Mouse (Mus musculus) liver, embryonic 11.5 days (tissue): ENCODE measurements around the gene Cenpa. TPM values are rescaled to one million over a fixed set of nuclear protein-coding genes. Genes with fewer than 3 reads are reported as not detected.

Experiments used
- ATAC-seq: fragments of 200-750 bp; cut with Nextera tagmentation; replicated peaks from 2 replicates; pipeline ENCODE4 v1.8.0; 2017; ENCODE audit warnings: moderate number of reproducible peaks, mild to moderate bottlenecking, moderate TSS enrichment, moderate library complexity; ENCODE audit not compliant: low FRiP score
- DNase-seq: peaks from one replicate; pipeline ENCODE4 v3.0.0-alpha.2; 2017; ENCODE audit warnings: low spot score
- H3K27ac ChIP-seq: fragments of 300-500 bp; sonication (generic); 2 replicates; pipeline ENCODE4 v1.5.1; 2014; ENCODE audit warnings: mild to moderate bottlenecking, low read depth, low read length, control low read depth
- H3K27me3 ChIP-seq: fragments of 300-500 bp; sonication (generic); replicated peaks from 2 replicates; pipeline ENCODE4 v1.6.1; 2014; ENCODE audit warnings: low read length, mixed read lengths; ENCODE audit not compliant: control insufficient read depth, insufficient read depth
- H3K36me3 ChIP-seq: fragments of 300-500 bp; sonication (generic); 2 replicates; pipeline ENCODE4 v1.6.1; 2014; ENCODE audit warnings: mild to moderate bottlenecking, low read length, moderate library complexity, mixed read lengths; ENCODE audit not compliant: control insufficient read depth, insufficient read depth
- H3K4me1 ChIP-seq: fragments of 300-500 bp; sonication (generic); replicated peaks from 2 replicates; pipeline ENCODE4 v1.6.1; 2014; ENCODE audit warnings: low read length, mixed read lengths; ENCODE audit not compliant: control insufficient read depth, insufficient read depth
- H3K4me2 ChIP-seq: fragments of 300-500 bp; sonication (generic); 2 replicates; pipeline ENCODE4 v1.6.1; 2014; ENCODE audit warnings: mild to moderate bottlenecking, control low read depth, moderate library complexity
- H3K4me3 ChIP-seq: fragments of 300-500 bp; sonication (generic); 2 replicates; pipeline ENCODE4 v1.5.1; 2014; ENCODE audit warnings: low read depth, low read length, control low read depth
- H3K9ac ChIP-seq: fragments of 300-500 bp; sonication (generic); 2 replicates; pipeline ENCODE4 v1.6.1; 2014; ENCODE audit warnings: low read depth, low read length, control low read depth
- H3K9me3 ChIP-seq: fragments of 300-500 bp; sonication (generic); 2 replicates; pipeline ENCODE4 v1.6.1; 2016; ENCODE audit warnings: low read length, inconsistent platforms, mixed read lengths; ENCODE audit not compliant: control insufficient read depth
- WGBS: fragments of 180-500 bp; shearing (Covaris S2); extraction: QIAGEN DNeasy Blood & Tissue Kit; methylation state at CpG from one replicate; pipeline ENCODE4 v1.1.7; 2014; 5-methylcytosine and 5-hydroxymethylcytosine counted together
- polyA plus RNA-seq: library from polyadenylated mRNA; unstranded; fragments of >200 nt; fragmentation: Nextera tagmentation; extraction: Ambion mirVana; gene quantifications from 2 replicates; pipeline ENCODE4 v1.2.1, GENCODE M21; 2014

Gene Cenpa
- polyA plus RNA-seq: 326 and 357 TPM in 2 replicates

GRCm38 (mm10) chr5:30666391-30667195 is at the start of gene Cenpa:
Gene Cenpa (plus strand): TSS chr5:30666777.
- Histone ChIP-seq H3K36me3 (peaks cover 27% of the 10 kb centered on the region), H3K9me3 (no peaks in the 10 kb centered on the region), H3K4me2 (peak within 1 kb of the TSS; percentile 77), H3K4me3 (peak within 1 kb of the TSS; percentile 88), H3K27me3 (no peaks in the 10 kb centered on the region), H3K9ac (peak within 1 kb of the TSS; percentile 95), H3K27ac (peak within 1 kb of the TSS; percentile 82), H3K4me1 (peaks cover 17% of the 10 kb centered on the region)
- under 1% methylated on average over 40 of the region's 40 CpGs for WGBS
- ATAC-seq: peak; percentile 93
- DNase-seq: peak; percentile 84

GRCm38 (mm10) chr5:30617357-30617756 is 49.2 kb upstream of the Cenpa start:
- H3K4me1 ChIP-seq: peaks cover 30% of the 10 kb centered on the region
- no peak overlapping the region for H3K4me3 ChIP-seq
- DNase-seq: no peak
- no peaks in the 10 kb centered on the region for H3K36me3 ChIP-seq
- H3K9me3 ChIP-seq: no peaks in the 10 kb centered on the region
- H3K27me3 ChIP-seq: peaks cover 24% of the 10 kb centered on the region
- H3K27ac ChIP-seq: no peak overlapping the region
- H3K9ac ChIP-seq: no peak overlapping the region
- H3K4me2 ChIP-seq: no peak overlapping the region
- no peak for ATAC-seq
- WGBS: 13% methylated on average over 3 of the region's 3 CpGs

- peaks cover 29% of the 10 kb centered on the region for H3K27me3 ChIP-seq
- H3K36me3 ChIP-seq: no peaks in the 10 kb centered on the region
- ATAC-seq: no peak
- no peak overlapping the region for H3K27ac ChIP-seq
- 37% methylated on average over 11 of the region's 11 CpGs for WGBS
- H3K4me2 ChIP-seq: no peak overlapping the region
- peaks cover 33% of the 10 kb centered on the region for H3K4me1 ChIP-seq
- no peak overlapping the region for H3K4me3 ChIP-seq
- no peak overlapping the region for H3K9ac ChIP-seq
- no peak for DNase-seq
- H3K9me3 ChIP-seq: no peaks in the 10 kb centered on the region
These were observed 48.7 kb upstream of the Cenpa start for GRCm38 (mm10) chr5:30617851-30618250.

- no peak for ATAC-seq
- peaks cover 33% of the 10 kb centered on the region for H3K4me1 ChIP-seq
- DNase-seq: no peak
- H3K4me2 ChIP-seq: no peak overlapping the region
- no peak overlapping the region for H3K9ac ChIP-seq
- no peak overlapping the region for H3K4me3 ChIP-seq
- no peaks in the 10 kb centered on the region for H3K36me3 ChIP-seq
- WGBS: 71% methylated on average over 8 of the region's 8 CpGs
- H3K27ac ChIP-seq: no peak overlapping the region
- no peaks in the 10 kb centered on the region for H3K9me3 ChIP-seq
- H3K27me3 ChIP-seq: peaks cover 31% of the 10 kb centered on the region
These were observed 48.1 kb upstream of the Cenpa start for GRCm38 (mm10) chr5:30618376-30619003.

- ATAC-seq (no peak), DNase-seq (no peak)
- H3K9me3 ChIP-seq: no peaks in the 10 kb centered on the region
- H3K4me1 ChIP-seq: peaks cover 31% of the 10 kb centered on the region
- H3K4me2 ChIP-seq: no peak overlapping the region
- H3K4me3 ChIP-seq: no peak overlapping the region
- H3K9ac ChIP-seq: no peak overlapping the region
- peaks cover 35% of the 10 kb centered on the region for H3K27me3 ChIP-seq
- no peak overlapping the region for H3K27ac ChIP-seq
- H3K36me3 ChIP-seq: no peaks in the 10 kb centered on the region
- 77% methylated on average over 2 of the region's 2 CpGs for WGBS
These were observed 47.4 kb upstream of the Cenpa start for GRCm38 (mm10) chr5:30619211-30619610.

DNA sequence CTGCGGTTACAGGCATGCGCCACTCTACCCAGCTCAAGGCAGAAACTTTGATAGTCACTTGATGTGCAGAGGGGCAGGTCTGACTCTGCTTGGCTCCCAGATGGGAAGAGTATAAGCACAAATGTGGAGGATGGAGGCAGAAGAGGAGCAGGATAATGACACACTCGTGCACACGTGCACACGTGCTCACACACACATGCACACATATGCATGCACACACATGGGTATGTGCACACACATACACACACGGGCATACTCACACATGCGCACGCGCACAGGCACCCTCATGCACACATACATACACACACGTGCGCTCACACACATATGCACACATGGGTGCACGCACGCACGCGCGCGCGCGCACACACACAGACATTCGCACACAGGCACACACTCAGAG is 46.0 kb upstream of the Cenpa start:
- H3K4me1 ChIP-seq: peaks cover 22% of the 10 kb centered on the region
- WGBS: 96% methylated on average over 20 of the region's 20 CpGs

DNA sequence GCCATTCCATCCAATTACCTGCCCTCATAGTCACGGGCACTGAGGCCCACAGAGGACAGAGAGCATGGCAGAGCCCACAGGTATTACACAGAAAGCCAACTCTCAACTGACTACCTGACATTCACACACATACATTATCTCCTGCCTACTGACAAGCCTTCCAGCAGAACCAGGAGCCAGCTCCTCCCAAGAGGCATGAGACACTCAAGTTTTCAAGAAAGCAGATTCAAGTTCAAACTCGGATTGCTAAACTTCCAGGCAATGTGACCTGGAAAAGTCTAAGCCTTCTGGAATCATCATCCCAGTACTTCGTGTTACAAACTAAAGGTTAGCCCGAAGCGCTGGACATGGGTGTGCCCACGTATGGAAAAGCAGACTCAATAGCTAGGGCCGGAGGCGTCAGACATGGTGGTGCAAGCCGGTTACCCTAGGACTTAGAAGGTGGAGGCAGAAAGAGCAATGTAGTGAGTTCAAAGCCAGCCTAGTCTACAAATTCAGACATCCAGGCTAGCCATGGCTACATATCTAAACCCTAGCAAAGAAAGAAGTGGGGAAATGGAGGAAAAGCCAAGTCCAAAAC is 45.3 kb upstream of the Cenpa start:
- WGBS: 82% methylated on average over 9 of the region's 9 CpGs
- Histone ChIP-seq H3K36me3 (no peaks in the 10 kb centered on the region), H3K4me3 (no peak overlapping the region), H3K4me2 (no peak overlapping the region), H3K9me3 (no peaks in the 10 kb centered on the region), H3K9ac (no peak overlapping the region), H3K27ac (no peak overlapping the region), H3K27me3 (peaks cover 37% of the 10 kb centered on the region), H3K4me1 (peaks cover 22% of the 10 kb centered on the region)
- ATAC-seq (no peak), DNase-seq (no peak)

More for the DNA sequence above, 46.0 kb upstream of the Cenpa start:
- H3K4me3 ChIP-seq: no peak overlapping the region
- ATAC-seq: no peak
- no peak overlapping the region for H3K27ac ChIP-seq
- no peak overlapping the region for H3K4me2 ChIP-seq
- H3K27me3 ChIP-seq: peaks cover 37% of the 10 kb centered on the region
- no peaks in the 10 kb centered on the region for H3K9me3 ChIP-seq
- H3K9ac ChIP-seq: no peak overlapping the region
- H3K36me3 ChIP-seq: no peaks in the 10 kb centered on the region
- no peak for DNase-seq

GRCm38 (mm10) chr5:30621844-30622176 is 44.8 kb upstream of the Cenpa start:
- Histone ChIP-seq H3K9ac (no peak overlapping the region), H3K27ac (no peak overlapping the region), H3K4me1 (peaks cover 18% of the 10 kb centered on the region), H3K36me3 (no peaks in the 10 kb centered on the region), H3K4me3 (peak overlapping the region; percentile 34; the same call in 1 of the 2 replicates), H3K9me3 (no peaks in the 10 kb centered on the region), H3K4me2 (peak overlapping the region; percentile 72), H3K27me3 (peaks cover 37% of the 10 kb centered on the region)
- ATAC-seq (no peak), DNase-seq (no peak)
- WGBS: 48% methylated on average over 22 of the region's 22 CpGs
